ENCODE assay signal across 11 mouse cellular contexts in the genomic region with DNA sequence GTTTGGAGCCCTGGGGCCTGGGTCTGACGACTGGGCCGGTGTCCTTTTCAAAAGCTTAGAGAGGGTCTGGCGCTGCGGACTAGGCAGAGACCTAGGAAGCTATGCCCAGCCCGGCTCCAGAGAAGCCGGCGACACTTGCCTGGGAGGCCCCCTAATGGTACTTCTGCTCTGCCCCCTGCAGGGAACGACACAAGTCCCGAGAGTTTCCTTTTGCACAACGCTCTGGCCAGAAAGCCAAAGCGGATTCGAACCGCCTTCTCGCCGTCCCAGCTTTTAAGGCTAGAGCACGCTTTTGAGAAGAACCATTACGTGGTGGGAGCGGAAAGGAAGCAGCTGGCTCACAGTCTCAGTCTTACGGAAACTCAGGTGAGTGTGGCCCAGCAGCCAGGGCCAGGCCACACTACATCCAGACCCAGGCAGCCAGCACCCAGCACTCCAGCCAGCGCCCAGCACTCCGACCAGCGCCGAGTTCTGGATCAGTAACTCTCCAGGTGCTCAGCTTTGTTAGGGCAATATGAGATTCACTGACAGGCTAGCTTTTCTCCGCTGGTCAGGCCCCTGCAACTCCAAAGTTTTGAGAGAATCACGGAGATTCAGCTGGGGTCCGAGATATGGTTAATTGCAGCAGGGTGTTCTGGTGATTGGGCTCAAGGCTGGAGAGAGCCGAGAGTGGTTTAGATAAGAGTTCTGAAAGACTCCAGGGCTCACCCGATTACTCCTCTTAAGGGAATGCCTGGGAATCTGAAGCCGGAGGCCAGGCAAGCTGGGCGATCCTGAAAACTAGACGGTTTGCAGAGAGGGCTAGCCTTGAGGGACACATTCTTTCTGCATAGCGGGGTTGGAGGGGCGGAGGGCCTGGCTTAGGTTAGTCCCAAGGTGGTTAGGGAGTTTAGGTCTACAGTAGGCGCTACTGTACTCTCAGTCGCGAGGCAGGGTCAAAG. TPM values are rescaled to one million over a fixed set of nuclear protein-coding genes. Genes with fewer than 3 reads are reported as not detected.
DNase-seq lines count a peak whose midpoint lies in the region; ATAC-seq and TF ChIP-seq lines count a peak whose summit lies in the region.
"Had no signal": no experiment of that assay in that cellular context is flagged by ENCODE, and none has a peak within 500 bp of the region (broad histone marks: within the 10 kb centered on the region; RNA-seq: fewer than 3 reads in every experiment).

No protein-coding gene starts in this region.

- DNase-seq in layer of hippocampus, adult 2 months (ENCODE audit: low spot score in 2 of 2): no peak
- DNase-seq in layer of hippocampus, adult 11-12 months (ENCODE audit: low spot score): no peak
- peak; percentile 55 for DNase-seq in midbrain, embryonic 14.5 days
- DNase-seq in urinary bladder, adult 18-20 months (ENCODE audit: low spot score in 2 of 2): no peak
- DNase-seq in gastrocnemius, adult 18-20 months (ENCODE audit: low spot score): no peak
- DNase-seq: lung, adult 18-20 months had no signal

- peak overlapping the region; percentile 98 for H3K27ac ChIP-seq in layer of hippocampus, adult 2 months
- peak overlapping the region; percentile 57 for H3K27ac ChIP-seq in embryonic facial prominence, embryonic 12.5 days
- H3K27ac ChIP-seq in kidney, embryonic 14.5 days (ENCODE audit: low read depth, low read length): peak overlapping the region; percentile 98
- peak overlapping the region; percentile 70 for H3K27ac ChIP-seq in midbrain, embryonic 14.5 days (replicated peaks; ENCODE audit: low read depth, low read length)
- no peak overlapping the region for H3K27ac ChIP-seq in intestine, embryonic 15.5 days
- H3K27ac ChIP-seq: hindbrain, embryonic 15.5 days; neural tube, embryonic 13.5 days had no signal

- H3K9me3 ChIP-seq in embryonic facial prominence, embryonic 12.5 days: no peaks in the 10 kb centered on the region
- no peaks in the 10 kb centered on the region for H3K9me3 ChIP-seq in kidney, embryonic 14.5 days (ENCODE audit: control insufficient read depth, low read length)
- H3K9me3 ChIP-seq in midbrain, embryonic 14.5 days (ENCODE audit: control insufficient read depth, low read length): no peaks in the 10 kb centered on the region
- H3K9me3 ChIP-seq in intestine, embryonic 15.5 days: no peaks in the 10 kb centered on the region
- H3K9me3 ChIP-seq: hindbrain, embryonic 15.5 days; neural tube, embryonic 13.5 days had no signal

- peaks cover 70% of the 10 kb centered on the region for H3K27me3 ChIP-seq in embryonic facial prominence, embryonic 12.5 days
- peaks cover 76% of the 10 kb centered on the region for H3K27me3 ChIP-seq in kidney, embryonic 14.5 days (ENCODE audit: control insufficient read depth, insufficient read depth, low read length)
- peaks cover 66% of the 10 kb centered on the region for H3K27me3 ChIP-seq in midbrain, embryonic 14.5 days (ENCODE audit: control insufficient read depth, insufficient read depth, low read length)
- peaks cover 90% of the 10 kb centered on the region for H3K27me3 ChIP-seq in intestine, embryonic 15.5 days (replicated peaks)

- 2% methylated on average over 36 of the region's 36 CpGs for WGBS in embryonic facial prominence, embryonic 12.5 days
- WGBS in kidney, embryonic 14.5 days: 3% methylated on average over 36 of the region's 36 CpGs
- under 1% methylated on average over 36 of the region's 36 CpGs for WGBS in midbrain, embryonic 14.5 days
- WGBS in intestine, embryonic 15.5 days: 2% methylated on average over 36 of the region's 36 CpGs

- peak overlapping the region; percentile 54 for H3K9ac ChIP-seq in embryonic facial prominence, embryonic 12.5 days
- H3K9ac ChIP-seq in kidney, embryonic 14.5 days (ENCODE audit: low read depth, low read length): peak overlapping the region; percentile 67
- peak overlapping the region; percentile 72 for H3K9ac ChIP-seq in midbrain, embryonic 14.5 days (replicated peaks; ENCODE audit: low read length)
- no peak overlapping the region for H3K9ac ChIP-seq in intestine, embryonic 15.5 days
- H3K9ac ChIP-seq: hindbrain, embryonic 15.5 days; neural tube, embryonic 13.5 days had no signal

- H3K4me1 ChIP-seq in embryonic facial prominence, embryonic 12.5 days: peaks cover 14% of the 10 kb centered on the region; the same call in 1 of the 2 replicates
- no peaks in the 10 kb centered on the region for H3K4me1 ChIP-seq in kidney, embryonic 14.5 days (ENCODE audit: control insufficient read depth, insufficient read depth, low read length)
- no peaks in the 10 kb centered on the region; the same call in 1 of the 2 replicates for H3K4me1 ChIP-seq in midbrain, embryonic 14.5 days (ENCODE audit: control insufficient read depth, insufficient read depth, low read length)
- H3K4me1 ChIP-seq in intestine, embryonic 15.5 days (replicated peaks): peaks cover 22% of the 10 kb centered on the region

- TF ChIP-seq CTCF in layer of hippocampus, adult 2 months (conservative IDR thresholded peaks at IDR 0.05): peak; percentile 43

- H3K4me2 ChIP-seq in embryonic facial prominence, embryonic 12.5 days (replicated peaks): peak overlapping the region; percentile 38
- H3K4me2 ChIP-seq in kidney, embryonic 14.5 days (replicated peaks; ENCODE audit: low read depth, low read length): peak overlapping the region; percentile 47
- H3K4me2 ChIP-seq in midbrain, embryonic 14.5 days (ENCODE audit: low read length): peak overlapping the region; percentile 52
- H3K4me2 ChIP-seq in intestine, embryonic 15.5 days (replicated peaks): no peak overlapping the region
- H3K4me2 ChIP-seq: hindbrain, embryonic 15.5 days; neural tube, embryonic 13.5 days had no signal

- no peak for ATAC-seq in embryonic facial prominence, embryonic 12.5 days (ENCODE audit: insufficient number of reproducible peaks, insufficient read depth, low FRiP score, low TSS enrichment)
- no peak for ATAC-seq in kidney, embryonic 14.5 days (ENCODE audit: low FRiP score, low TSS enrichment)
- ATAC-seq in midbrain, embryonic 14.5 days (ENCODE audit: low FRiP score, low TSS enrichment): no peak
- ATAC-seq in intestine, embryonic 15.5 days: no peak

- H3K4me3 ChIP-seq in layer of hippocampus, adult 2 months: peak overlapping the region; percentile 79
- H3K4me3 ChIP-seq in embryonic facial prominence, embryonic 12.5 days: peak overlapping the region; percentile 49
- peak overlapping the region; percentile 46 for H3K4me3 ChIP-seq in kidney, embryonic 14.5 days (ENCODE audit: low read length)
- peak overlapping the region; percentile 42 for H3K4me3 ChIP-seq in midbrain, embryonic 14.5 days (replicated peaks; ENCODE audit: low read depth, low read length)
- no peak overlapping the region for H3K4me3 ChIP-seq in intestine, embryonic 15.5 days (replicated peaks)
- H3K4me3 ChIP-seq: hindbrain, embryonic 15.5 days; neural tube, embryonic 13.5 days had no signal

- no peaks in the 10 kb centered on the region for H3K36me3 ChIP-seq in embryonic facial prominence, embryonic 12.5 days
- no peaks in the 10 kb centered on the region for H3K36me3 ChIP-seq in kidney, embryonic 14.5 days (ENCODE audit: control insufficient read depth, insufficient read depth, low read length)
- H3K36me3 ChIP-seq in midbrain, embryonic 14.5 days (ENCODE audit: control insufficient read depth, insufficient read depth, low read length): no peaks in the 10 kb centered on the region
- no peaks in the 10 kb centered on the region for H3K36me3 ChIP-seq in intestine, embryonic 15.5 days
- H3K36me3 ChIP-seq: hindbrain, embryonic 15.5 days; neural tube, embryonic 13.5 days had no signal

RNA-seq across cellular contexts. Expression of a gene that starts 3.6 kb away (rescaled TPM):
- 10 to 100 TPM; 26.6 to 29.8 TPM for total RNA-seq in layer of hippocampus, adult 2 months (2021)
- polyA plus RNA-seq in embryonic facial prominence, embryonic 12.5 days (2016; fragmentation: Nextera tagmentation; extraction: Ambion mirVana): 20.6 and 23.7 TPM in 2 replicates
- 40.5 and 43.6 TPM in 2 replicates for polyA plus RNA-seq in kidney, embryonic 14.5 days (2014; fragmentation: Nextera tagmentation; extraction: Ambion mirVana)
- 18.5 and 19.1 TPM in 2 replicates for polyA plus RNA-seq in midbrain, embryonic 14.5 days (2014; fragmentation: Nextera tagmentation; extraction: Ambion mirVana)
- total RNA-seq in gastrocnemius, adult 18-20 months (2021): 1 to 10 TPM; 1.1 to 1.3 TPM
- polyA plus RNA-seq in intestine, embryonic 15.5 days (2015; fragmentation: Nextera tagmentation; extraction: Ambion mirVana): 0.10 and 0.43 TPM in 2 replicates
- polyA plus RNA-seq: neural tube, embryonic 13.5 days had no signal

Comparison
In these comparisons a context has a peak if more than half of its experiments do, and no peak if none do; other contexts are left out.
1. RNA of a gene that starts 3.6 kb away (polyA plus RNA-seq): 40.5 to 43.6 TPM in kidney, embryonic 14.5 days, 20.6 to 23.7 TPM in embryonic facial prominence, embryonic 12.5 days and 18.5 to 19.1 TPM in midbrain, embryonic 14.5 days; 0.10 to 0.43 TPM in intestine, embryonic 15.5 days; every median in the first group is over 10 times any median in the second.